Mouse (Mus musculus) heart, embryonic 11.5 days (tissue): ENCODE results near the gene Synj2. TPM values are rescaled to one million over a fixed set of nuclear protein-coding genes. Genes with fewer than 3 reads are reported as not detected.

Experiments used
- ATAC-seq: fragments of 200-750 bp; cut with Nextera tagmentation; replicated peaks from 2 replicates; pipeline ENCODE4 v1.8.0; 2017; ENCODE audit warnings: moderate library complexity; ENCODE audit not compliant: insufficient number of reproducible peaks, low FRiP score, low TSS enrichment
- H3K27ac ChIP-seq: fragments of 300-500 bp; sonication (generic); 2 replicates; pipeline ENCODE4 v1.5.1; 2014; ENCODE audit warnings: mild to moderate bottlenecking, low read depth, low read length
- H3K27me3 ChIP-seq: fragments of 300-500 bp; sonication (generic); 2 replicates; pipeline ENCODE4 v1.6.1; 2014; ENCODE audit warnings: mild to moderate bottlenecking, low read length, mixed read lengths; ENCODE audit not compliant: control insufficient read depth, insufficient read depth
- H3K36me3 ChIP-seq: fragments of 300-500 bp; sonication (generic); 2 replicates; pipeline ENCODE4 v1.6.1; 2014; ENCODE audit warnings: mild to moderate bottlenecking, low read length, moderate library complexity, mixed read lengths; ENCODE audit not compliant: control insufficient read depth, insufficient read depth
- H3K4me1 ChIP-seq: fragments of 300-500 bp; sonication (generic); 2 replicates; pipeline ENCODE4 v1.6.1; 2014; ENCODE audit warnings: low read length; ENCODE audit not compliant: control insufficient read depth, insufficient read depth
- H3K4me2 ChIP-seq: fragments of 300-500 bp; sonication (generic); 2 replicates; pipeline ENCODE4 v1.6.1; 2014; ENCODE audit warnings: mild to moderate bottlenecking, moderate library complexity
- H3K4me3 ChIP-seq: fragments of 300-500 bp; sonication (generic); 2 replicates; pipeline ENCODE4 v1.5.1; 2014; ENCODE audit warnings: low read depth, low read length
- H3K9ac ChIP-seq: fragments of 300-500 bp; sonication (generic); 2 replicates; pipeline ENCODE4 v1.6.1; 2014; ENCODE audit warnings: mild to moderate bottlenecking, low read depth, low read length, moderate library complexity
- H3K9me3 ChIP-seq: fragments of 300-500 bp; sonication (generic); replicated peaks from 2 replicates; pipeline ENCODE4 v1.6.1; 2016; ENCODE audit warnings: low read length; ENCODE audit not compliant: control insufficient read depth
- WGBS: fragments of 180-500 bp; shearing (Covaris S2); extraction: QIAGEN DNeasy Blood & Tissue Kit; methylation state at CpG from one replicate; pipeline ENCODE4 v1.1.7; 2014; ENCODE audit not compliant: insufficient replicate concordance; 5-methylcytosine and 5-hydroxymethylcytosine counted together
- polyA plus RNA-seq: library from polyadenylated mRNA; unstranded; fragments of >200 nt; fragmentation: Nextera tagmentation; extraction: Ambion mirVana; gene quantifications from 2 replicates; pipeline ENCODE4 v1.2.1, GENCODE M21; 2014

The Synj2 gene
- polyA plus RNA-seq, 1 experiment from 2014 or later = 3.0 TPM

DNA sequence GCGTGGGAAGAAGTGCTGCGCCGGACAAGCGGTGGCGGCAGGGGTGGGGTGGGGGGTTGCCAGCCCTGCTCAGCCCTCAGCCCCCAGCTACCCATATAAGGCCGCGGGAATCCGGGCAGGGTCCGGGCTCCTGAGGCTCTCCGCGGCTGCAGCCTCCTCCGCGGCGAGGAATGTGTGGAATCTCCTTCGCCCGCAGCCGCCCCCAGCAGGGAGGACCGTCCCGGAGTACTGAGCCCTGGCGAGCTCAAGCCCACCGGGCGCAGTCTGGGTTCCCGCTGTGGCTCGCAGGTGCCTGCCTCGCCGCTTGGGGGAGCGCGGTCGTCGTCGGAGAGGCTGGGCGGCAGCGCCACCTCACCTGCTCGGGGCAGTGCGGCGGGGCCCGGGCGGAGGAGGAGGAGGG, 288 bp upstream of the Synj2 start:
- Histone ChIP-seq H3K9me3 (no peaks in the 10 kb centered on the region), H3K4me3 (peak overlapping the region; percentile 72), H3K4me1 (peaks cover 3% of the 10 kb centered on the region; the same call in 1 of the 2 replicates), H3K27me3 (peaks cover 7% of the 10 kb centered on the region), H3K9ac (peak overlapping the region; percentile 68), H3K36me3 (no peaks in the 10 kb centered on the region), H3K4me2 (peak overlapping the region; percentile 92), H3K27ac (no peak overlapping the region)
- WGBS = 0% methylated on average over 20 of the region's 38 CpGs
- ATAC-seq = peak; percentile 78

DNA sequence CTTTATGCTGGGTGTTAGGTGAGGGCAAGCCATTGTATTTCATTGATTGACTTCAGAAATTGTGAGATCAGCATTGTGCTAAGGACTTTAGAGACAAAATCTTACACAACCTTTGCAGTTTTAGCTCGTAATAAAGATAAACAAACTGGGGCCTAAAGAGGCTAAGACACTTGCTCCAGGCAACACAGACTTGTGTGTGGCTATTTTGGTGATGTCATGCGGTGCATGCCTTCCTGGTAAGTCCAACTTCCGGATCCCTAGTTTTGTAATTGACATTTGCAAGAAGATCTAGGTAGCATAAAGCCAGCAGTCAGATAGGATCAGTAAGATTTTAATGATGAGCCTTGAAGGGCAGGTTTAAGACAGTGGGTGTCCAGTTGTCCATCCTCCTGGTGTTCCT, 1.1 kb downstream of the Synj2 start:
- ATAC-seq = no peak
- Histone ChIP-seq H3K9me3 (no peaks in the 10 kb centered on the region), H3K4me3 (peak overlapping the region; percentile 72; the same call in 1 of the 2 replicates), H3K9ac (no peak overlapping the region), H3K4me2 (peak overlapping the region; percentile 92), H3K4me1 (peaks cover 3% of the 10 kb centered on the region; the same call in 1 of the 2 replicates), H3K27me3 (peaks cover 7% of the 10 kb centered on the region), H3K36me3 (no peaks in the 10 kb centered on the region), H3K27ac (no peak overlapping the region)
- 68% methylated on average over 3 of the region's 3 CpGs for WGBS

DNA sequence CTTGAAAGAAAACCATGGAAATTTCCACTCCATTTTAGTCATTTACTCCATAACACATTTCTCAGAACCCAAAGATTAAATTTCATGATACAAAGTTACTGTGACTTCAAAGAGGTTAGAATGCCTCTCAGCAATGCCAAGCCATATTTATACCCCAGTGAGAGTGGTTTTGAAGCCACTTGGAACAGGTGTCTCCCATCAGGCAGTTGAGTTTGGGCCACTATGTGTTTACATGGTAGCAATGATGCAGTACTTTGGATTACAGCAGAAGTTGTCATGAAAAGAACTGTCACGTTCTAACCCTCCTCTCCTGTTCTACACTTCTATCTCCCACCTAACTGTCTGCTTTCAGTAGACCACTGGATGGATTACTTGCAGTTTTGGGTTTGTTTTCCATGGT, 2.0 kb downstream of the Synj2 start:
- 70% methylated on average over 1 of the region's 1 CpGs for WGBS
- no peak overlapping the region for H3K4me3 ChIP-seq

DNA sequence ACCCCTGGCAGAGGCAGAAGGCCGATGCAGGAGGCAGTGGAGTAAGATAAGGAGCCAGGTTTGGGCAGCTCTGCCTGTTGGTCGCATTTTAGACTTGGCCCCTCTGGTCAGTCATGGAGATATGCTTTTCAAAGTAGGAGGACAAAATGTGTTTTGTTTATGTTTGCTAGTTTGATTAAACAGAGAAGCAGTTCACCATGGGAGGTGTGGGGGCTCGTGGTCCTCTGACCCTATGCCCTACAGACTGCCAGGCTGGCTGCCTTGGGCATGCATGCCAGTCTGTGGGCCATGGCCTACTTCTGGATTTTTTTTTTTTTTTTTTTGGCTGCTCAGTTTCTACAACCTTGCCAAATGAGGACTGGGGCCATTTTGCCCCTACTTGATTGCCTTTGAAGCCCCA, 6.0 kb downstream of the Synj2 start:
- H3K27me3 ChIP-seq = no peaks in the 10 kb centered on the region
- H3K4me1 ChIP-seq = no peaks in the 10 kb centered on the region
- H3K4me2 ChIP-seq = no peak overlapping the region
- no peak for ATAC-seq
- 64% methylated on average over 3 of the region's 3 CpGs for WGBS
- H3K9ac ChIP-seq = no peak overlapping the region
- no peak overlapping the region for H3K27ac ChIP-seq
- H3K36me3 ChIP-seq = no peaks in the 10 kb centered on the region
- H3K9me3 ChIP-seq = no peaks in the 10 kb centered on the region
- H3K4me3 ChIP-seq = no peak overlapping the region

More for the DNA sequence above, 2.0 kb downstream of the Synj2 start:
- H3K27ac ChIP-seq = no peak overlapping the region
- H3K4me2 ChIP-seq = no peak overlapping the region
- ATAC-seq = no peak
- peaks cover 7% of the 10 kb centered on the region for H3K27me3 ChIP-seq
- H3K9ac ChIP-seq = no peak overlapping the region
- peaks cover 3% of the 10 kb centered on the region; the same call in 1 of the 2 replicates for H3K4me1 ChIP-seq
- H3K36me3 ChIP-seq = no peaks in the 10 kb centered on the region
- no peaks in the 10 kb centered on the region for H3K9me3 ChIP-seq

GRCm38 (mm10) chr17:5952455-5952854, 11.4 kb downstream of the Synj2 start:
- Histone ChIP-seq H3K9ac (no peak overlapping the region), H3K4me2 (no peak overlapping the region), H3K27ac (no peak overlapping the region), H3K36me3 (no peaks in the 10 kb centered on the region), H3K9me3 (no peaks in the 10 kb centered on the region), H3K4me3 (no peak overlapping the region), H3K4me1 (no peaks in the 10 kb centered on the region; the same call in 1 of the 2 replicates), H3K27me3 (no peaks in the 10 kb centered on the region)
- 72% methylated on average over 4 of the region's 4 CpGs for WGBS
- no peak for ATAC-seq

- WGBS = 72% methylated on average over 2 of the region's 2 CpGs
- no peak for ATAC-seq
These were observed 15.4 kb downstream of the Synj2 start for GRCm38 (mm10) chr17:5956350-5957000.

GRCm38 (mm10) chr17:5957097-5957496, 16.0 kb downstream of the Synj2 start:
- ATAC-seq = no peak
- no peak overlapping the region for H3K4me2 ChIP-seq
- 44% methylated on average over 3 of the region's 3 CpGs for WGBS
- H3K4me3 ChIP-seq = no peak overlapping the region
- H3K27me3 ChIP-seq = no peaks in the 10 kb centered on the region
- H3K9ac ChIP-seq = no peak overlapping the region
- H3K9me3 ChIP-seq = no peaks in the 10 kb centered on the region
- no peak overlapping the region for H3K27ac ChIP-seq
- peaks cover 14% of the 10 kb centered on the region; the same call in 1 of the 2 replicates for H3K4me1 ChIP-seq
- H3K36me3 ChIP-seq = no peaks in the 10 kb centered on the region

More at GRCm38 (mm10) chr17:5956350-5957000, 15.4 kb downstream of the Synj2 start:
- H3K36me3 ChIP-seq = no peaks in the 10 kb centered on the region
- H3K9me3 ChIP-seq = no peaks in the 10 kb centered on the region
- H3K4me2 ChIP-seq = no peak overlapping the region
- H3K9ac ChIP-seq = no peak overlapping the region
- H3K4me1 ChIP-seq = peaks cover 14% of the 10 kb centered on the region; the same call in 1 of the 2 replicates
- no peak overlapping the region for H3K4me3 ChIP-seq
- no peaks in the 10 kb centered on the region for H3K27me3 ChIP-seq
- no peak overlapping the region for H3K27ac ChIP-seq

- WGBS = 78% methylated on average over 5 of the region's 5 CpGs
- H3K4me1 ChIP-seq = peaks cover 14% of the 10 kb centered on the region; the same call in 1 of the 2 replicates
- H3K36me3 ChIP-seq = no peaks in the 10 kb centered on the region
- H3K27me3 ChIP-seq = no peaks in the 10 kb centered on the region
- H3K4me2 ChIP-seq = no peak overlapping the region
- H3K4me3 ChIP-seq = no peak overlapping the region
- no peak overlapping the region for H3K27ac ChIP-seq
- H3K9me3 ChIP-seq = no peaks in the 10 kb centered on the region
- H3K9ac ChIP-seq = no peak overlapping the region
- ATAC-seq = no peak
These were observed 17.1 kb downstream of the Synj2 start for GRCm38 (mm10) chr17:5958229-5958628.

DNA sequence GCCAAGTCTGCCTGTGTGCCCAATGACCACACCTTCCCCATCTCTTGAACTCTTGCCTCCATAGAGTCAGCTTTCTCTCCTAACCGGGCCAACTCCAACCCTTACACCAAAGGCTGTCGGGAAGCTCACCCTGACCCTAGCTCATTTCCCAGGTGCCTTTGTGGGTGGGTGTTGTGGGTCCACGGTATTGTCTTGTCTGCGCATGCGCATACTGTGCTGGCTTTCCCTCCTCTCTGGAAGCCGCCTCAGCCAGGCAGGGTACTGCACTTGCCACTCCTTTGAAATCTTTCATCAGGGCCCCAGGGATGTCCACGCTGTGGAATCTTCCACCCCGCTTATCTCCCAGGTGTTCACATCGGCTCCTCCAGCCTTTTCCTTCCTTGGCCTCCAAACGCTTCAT, 17.6 kb downstream of the Synj2 start:
- Histone ChIP-seq H3K36me3 (no peaks in the 10 kb centered on the region), H3K4me1 (peaks cover 14% of the 10 kb centered on the region; the same call in 1 of the 2 replicates), H3K4me3 (no peak overlapping the region), H3K9me3 (no peaks in the 10 kb centered on the region), H3K27ac (no peak overlapping the region), H3K27me3 (no peaks in the 10 kb centered on the region), H3K9ac (no peak overlapping the region), H3K4me2 (no peak overlapping the region)
- ATAC-seq = no peak
- WGBS = 71% methylated on average over 10 of the region's 10 CpGs
